Mouse (Mus musculus) hindbrain, postnatal 0 days (tissue): ENCODE data around the gene Gdf3. TPM values are rescaled to one million over a fixed set of nuclear protein-coding genes. Genes with fewer than 3 reads are reported as not detected.

Source experiments
- ATAC-seq: fragments of 200-750 bp; cut with Nextera tagmentation; 2 replicates; pipeline ENCODE4 v1.8.0; 2017; ENCODE audit warnings: mild to moderate bottlenecking, moderate TSS enrichment, moderate library complexity
- DNase-seq: peaks from one replicate; pipeline ENCODE4 v3.0.0-alpha.2; 2015; ENCODE audit warnings: low spot score
- H3K27ac ChIP-seq: fragments of 300-500 bp; sonication (generic); 2 replicates; pipeline ENCODE4 v1.5.1; 2014; ENCODE audit warnings: mild to moderate bottlenecking
- H3K27me3 ChIP-seq: fragments of 300-500 bp; sonication (generic); 2 replicates; pipeline ENCODE4 v1.6.1; 2014; ENCODE audit warnings: low read length, mixed read lengths; ENCODE audit not compliant: insufficient read depth
- H3K36me3 ChIP-seq: fragments of 300-500 bp; sonication (generic); 2 replicates; pipeline ENCODE4 v1.6.1; 2014; ENCODE audit warnings: low read length, mixed read lengths; ENCODE audit not compliant: insufficient read depth
- H3K4me1 ChIP-seq: fragments of 300-500 bp; sonication (generic); 2 replicates; pipeline ENCODE4 v1.6.1; 2014; ENCODE audit warnings: antibody characterized with exemption, low read length, mixed read lengths; ENCODE audit not compliant: insufficient read depth
- H3K4me2 ChIP-seq: fragments of 300-500 bp; sonication (generic); 2 replicates; pipeline ENCODE4 v1.6.1; 2014; ENCODE audit warnings: low read depth, mild to moderate bottlenecking, low read length, moderate library complexity, mixed read lengths
- H3K4me3 ChIP-seq: fragments of 300-500 bp; sonication (generic); 2 replicates; pipeline ENCODE4 v1.5.1; 2014; ENCODE audit warnings: low read length
- H3K9ac ChIP-seq: fragments of 300-500 bp; sonication (generic); replicated peaks from 2 replicates; pipeline ENCODE4 v1.6.1; 2014; ENCODE audit warnings: mild to moderate bottlenecking, low read length, moderate library complexity, mixed read lengths
- H3K9me3 ChIP-seq: fragments of 300-500 bp; sonication (generic); 2 replicates; pipeline ENCODE4 v1.6.1; 2016; ENCODE audit warnings: low read length, mixed read lengths
- CTCF ChIP-seq: IDR thresholded peaks from 2 replicates; pipeline ENCODE4 v1.5.1; 2016; ENCODE audit warnings: antibody characterized with exemption, control low read depth, low read depth
- WGBS: fragments of 180-500 bp; shearing (Covaris S2); extraction: QIAGEN DNeasy Blood & Tissue Kit; methylation state at CpG from one replicate; pipeline ENCODE4 v1.1.7; 2014; 5-methylcytosine and 5-hydroxymethylcytosine counted together
- polyA plus RNA-seq: library from polyadenylated mRNA; unstranded; fragments of >200 nt; fragmentation: Nextera tagmentation; extraction: Ambion mirVana; gene quantifications from 2 replicates; pipeline ENCODE4 v1.2.1, GENCODE M21; 2015
- total RNA-seq: library from RNA; depleted of rRNA; stranded (reverse); fragments of >200 nt; gene quantifications from 2 replicates; pipeline ENCODE4 v1.2.3, GENCODE M21; 2014

Gdf3 gene
- total and polyA plus RNA-seq, 2 experiments from 2014 or later = 0.19 to 1.1 TPM

- H3K36me3 ChIP-seq = no peaks in the 10 kb centered on the region
- H3K27ac ChIP-seq = no peak overlapping the region
- no peak for DNase-seq
- no peak overlapping the region for H3K4me2 ChIP-seq
- no peak for TF ChIP-seq CTCF
- ATAC-seq = no peak
- no peak overlapping the region for H3K9ac ChIP-seq
- H3K4me3 ChIP-seq = no peak overlapping the region
- 92% methylated on average over 6 of the region's 6 CpGs for WGBS
- H3K9me3 ChIP-seq = no peaks in the 10 kb centered on the region
- no peaks in the 10 kb centered on the region for H3K27me3 ChIP-seq
- H3K4me1 ChIP-seq = no peaks in the 10 kb centered on the region
These were observed 11.2 kb upstream of the Gdf3 start for GRCm38 (mm10) chr6:122621066-122621465.

DNA sequence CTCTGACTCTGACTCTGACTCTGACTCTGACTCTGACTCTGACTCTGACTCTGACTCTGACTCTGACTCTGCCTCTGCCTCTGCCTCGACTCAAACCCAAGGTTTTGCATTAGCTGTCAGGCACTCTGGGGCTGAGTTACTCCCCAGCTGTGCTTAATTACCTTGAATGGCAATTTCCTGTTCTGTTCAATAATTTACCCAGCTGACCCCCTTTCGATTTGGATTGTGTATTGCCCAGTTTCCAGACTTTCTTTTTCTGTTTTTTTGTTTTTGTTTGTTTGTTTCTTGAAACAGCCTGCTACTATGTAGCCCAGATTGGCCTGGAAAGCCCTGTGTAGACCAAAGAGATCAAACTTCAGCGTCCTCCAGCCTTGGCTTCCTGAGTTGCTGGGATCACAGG lies 6.1 kb upstream of the Gdf3 start:
- no peak overlapping the region for H3K4me3 ChIP-seq
- no peak for ATAC-seq
- TF ChIP-seq CTCF = no peak

GRCm38 (mm10) chr6:122614047-122614446 lies 4.2 kb upstream of the Gdf3 start:
- no peaks in the 10 kb centered on the region for H3K27me3 ChIP-seq
- DNase-seq (no peak), ATAC-seq (no peak)
- no peak overlapping the region for H3K27ac ChIP-seq
- H3K4me3 ChIP-seq = no peak overlapping the region
- WGBS = 63% methylated on average over 2 of the region's 2 CpGs
- H3K4me2 ChIP-seq = no peak overlapping the region
- no peaks in the 10 kb centered on the region for H3K4me1 ChIP-seq
- H3K9me3 ChIP-seq = no peaks in the 10 kb centered on the region
- TF ChIP-seq CTCF = peak; percentile 56
- no peak overlapping the region for H3K9ac ChIP-seq
- H3K36me3 ChIP-seq = no peaks in the 10 kb centered on the region

More for the DNA sequence above, 6.1 kb upstream of the Gdf3 start:
- no peaks in the 10 kb centered on the region for H3K4me1 ChIP-seq
- no peaks in the 10 kb centered on the region for H3K27me3 ChIP-seq
- no peaks in the 10 kb centered on the region for H3K36me3 ChIP-seq
- no peak overlapping the region for H3K27ac ChIP-seq
- H3K9ac ChIP-seq = no peak overlapping the region
- no peak for DNase-seq
- H3K9me3 ChIP-seq = no peaks in the 10 kb centered on the region
- H3K4me2 ChIP-seq = no peak overlapping the region
- 69% methylated on average over 3 of the region's 3 CpGs for WGBS

- no peak overlapping the region for H3K4me3 ChIP-seq
- 84% methylated on average over 4 of the region's 4 CpGs for WGBS
- no peak overlapping the region for H3K9ac ChIP-seq
- no peaks in the 10 kb centered on the region for H3K36me3 ChIP-seq
- H3K27ac ChIP-seq = no peak overlapping the region
- no peak overlapping the region for H3K4me2 ChIP-seq
- H3K9me3 ChIP-seq = no peaks in the 10 kb centered on the region
- ATAC-seq = no peak
- H3K4me1 ChIP-seq = no peaks in the 10 kb centered on the region
- no peaks in the 10 kb centered on the region for H3K27me3 ChIP-seq
- no peak for TF ChIP-seq CTCF
- DNase-seq = no peak
These were observed 2.5 kb upstream of the Gdf3 start for GRCm38 (mm10) chr6:122612426-122612825.

DNA sequence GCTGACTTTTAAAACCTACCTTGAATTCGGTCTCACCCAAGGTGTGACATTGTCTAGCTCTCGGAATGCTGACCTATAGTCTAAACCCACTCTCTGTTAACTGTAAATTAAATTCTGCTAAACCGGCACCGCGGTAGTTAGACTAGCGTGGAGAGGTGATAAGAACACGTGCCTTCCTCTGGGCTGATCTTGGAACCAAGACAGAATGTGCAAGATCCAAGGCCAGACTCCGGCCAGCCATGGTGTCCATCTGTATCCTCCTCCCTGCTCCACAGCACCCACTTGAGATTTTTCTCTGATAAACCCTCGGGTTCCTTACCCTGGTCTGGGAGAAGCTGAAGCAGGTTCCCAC lies 534 bp downstream of the Gdf3 start:
- DNase-seq (no peak), ATAC-seq (no peak)
- H3K9me3 ChIP-seq = no peaks in the 10 kb centered on the region
- no peaks in the 10 kb centered on the region for H3K4me1 ChIP-seq
- no peak overlapping the region for H3K9ac ChIP-seq
- WGBS = 74% methylated on average over 9 of the region's 9 CpGs
- no peak overlapping the region for H3K4me2 ChIP-seq
- H3K27ac ChIP-seq = no peak overlapping the region
- H3K27me3 ChIP-seq = no peaks in the 10 kb centered on the region
- no peak for TF ChIP-seq CTCF
- no peak overlapping the region for H3K4me3 ChIP-seq
- H3K36me3 ChIP-seq = no peaks in the 10 kb centered on the region

DNA sequence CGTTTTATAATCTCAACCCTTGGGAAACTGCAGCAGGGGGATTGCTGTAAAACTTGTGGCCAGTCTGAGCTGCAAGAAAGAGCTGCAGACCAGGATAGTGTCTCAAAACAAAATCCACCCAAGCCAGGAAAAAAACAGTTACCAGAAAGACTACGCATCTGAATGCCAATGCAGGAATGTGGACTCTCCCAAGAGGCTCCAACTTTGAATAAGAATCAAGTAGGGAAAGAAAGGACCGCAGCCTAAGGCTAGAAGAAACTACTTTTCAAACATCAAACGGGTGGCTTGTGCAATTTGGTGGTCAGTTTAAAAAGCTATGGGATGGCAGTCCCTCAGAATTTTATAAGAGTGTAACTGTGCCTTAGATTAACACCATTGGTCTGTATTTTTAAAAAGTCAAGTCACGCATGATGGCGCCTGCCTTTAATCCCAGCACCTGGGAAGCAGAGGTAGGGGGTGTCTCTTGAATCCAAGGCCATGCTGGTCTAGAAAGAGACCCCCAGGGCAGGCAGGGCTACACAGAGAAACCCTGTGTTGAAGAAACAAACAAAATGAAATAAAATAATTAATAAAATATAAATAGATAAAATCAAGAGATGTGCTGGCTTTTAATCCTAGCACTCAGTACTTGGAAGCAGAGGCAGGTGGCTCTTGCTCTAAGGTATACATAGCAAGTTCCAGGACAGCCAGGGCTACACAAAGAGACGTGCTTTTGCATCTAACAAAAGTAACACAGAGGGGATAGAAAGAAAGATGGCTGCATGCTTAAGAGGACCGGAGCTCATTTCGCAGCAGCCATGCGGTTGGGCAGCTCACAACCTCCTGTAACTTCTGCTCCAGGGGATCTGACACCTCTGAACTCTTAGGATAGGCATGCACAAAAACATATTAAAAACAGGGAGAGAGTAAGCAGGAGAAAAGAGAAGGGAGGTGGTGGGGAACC lies 1.2 kb downstream of the Gdf3 start:
- no peak overlapping the region for H3K4me3 ChIP-seq
- DNase-seq (no peak), ATAC-seq (no peak)
- no peak for TF ChIP-seq CTCF
- no peaks in the 10 kb centered on the region for H3K9me3 ChIP-seq
- H3K27ac ChIP-seq = no peak overlapping the region
- H3K4me2 ChIP-seq = no peak overlapping the region
- no peaks in the 10 kb centered on the region for H3K36me3 ChIP-seq
- no peaks in the 10 kb centered on the region for H3K4me1 ChIP-seq
- no peak overlapping the region for H3K9ac ChIP-seq
- WGBS = 74% methylated on average over 10 of the region's 10 CpGs
- no peaks in the 10 kb centered on the region for H3K27me3 ChIP-seq

DNA sequence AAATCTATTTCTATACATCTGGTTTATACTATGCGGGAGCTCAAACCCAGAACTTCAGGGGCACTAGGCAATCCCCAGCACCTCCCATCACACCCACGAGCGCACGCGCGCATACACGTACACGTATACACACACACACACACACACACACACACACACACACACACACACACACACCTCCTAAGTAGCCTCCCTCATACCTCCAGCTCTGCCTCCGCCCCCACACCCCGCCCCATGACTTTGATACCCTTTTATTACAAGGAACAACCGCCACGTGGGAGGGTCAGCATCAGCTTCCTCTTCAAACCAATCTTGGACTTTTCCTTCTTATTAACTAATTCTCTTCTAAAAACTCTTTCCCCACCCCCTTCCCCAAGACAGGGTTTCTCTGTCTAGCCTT lies 2.2 kb downstream of the Gdf3 start:
- H3K27me3 ChIP-seq = no peaks in the 10 kb centered on the region
- no peak for DNase-seq
- H3K4me2 ChIP-seq = no peak overlapping the region
- H3K9ac ChIP-seq = no peak overlapping the region
- no peak for ATAC-seq
- no peaks in the 10 kb centered on the region for H3K36me3 ChIP-seq
- H3K9me3 ChIP-seq = no peaks in the 10 kb centered on the region
- no peak for TF ChIP-seq CTCF
- WGBS = 93% methylated on average over 12 of the region's 12 CpGs
- no peaks in the 10 kb centered on the region for H3K4me1 ChIP-seq
- H3K27ac ChIP-seq = no peak overlapping the region
- H3K4me3 ChIP-seq = no peak overlapping the region
